Mouse (Mus musculus) MEL (cell line): ENCODE data around the gene Galntl6. TPM values are rescaled to one million over a fixed set of nuclear protein-coding genes. Genes with fewer than 3 reads are reported as not detected.

ENCODE experiments used
- DNase-seq: peaks from one replicate; pipeline ENCODE4 v3.0.0; 2011; ENCODE audit warnings: low read depth, low spot score
- H3K27ac ChIP-seq: 2 replicates; pipeline ENCODE4 v1.5.1; 2012; ENCODE audit warnings: low read depth, mild to moderate bottlenecking, control low read depth, low read length, moderate library complexity; ENCODE audit not compliant: control insufficient read depth
- H3K27me3 ChIP-seq, 2 experiments: fragments of 150-350 bp in 1 of 2; sonication (generic) in 1 of 2; 2 replicates each; pipeline ENCODE4 v1.6.1; 2012; ENCODE audit warnings: low read length in 2 of 2, mild to moderate bottlenecking in 2 of 2, improper control_type of control experiment in 1 of 2, moderate library complexity in 1 of 2; ENCODE audit not compliant: insufficient read depth in 2 of 2, control insufficient read depth in 1 of 2
- H3K36me3 ChIP-seq, 2 experiments: 2 replicates each; pipeline ENCODE4 v1.6.1; 2012 to 2014; ENCODE audit warnings: low read length in 2 of 2, improper control_type of control experiment in 1 of 2, inconsistent platforms in 1 of 2, mild to moderate bottlenecking in 1 of 2; ENCODE audit not compliant: insufficient read depth in 2 of 2, control insufficient read depth in 1 of 2
- H3K4me1 ChIP-seq, 2 experiments: fragments of 150-350 bp in 1 of 2; sonication (generic) in 1 of 2; 2 replicates each; pipeline ENCODE4 v1.6.1; 2012; ENCODE audit warnings: low read length in 2 of 2, improper control_type of control experiment in 1 of 2, mild to moderate bottlenecking in 1 of 2; ENCODE audit not compliant: insufficient read depth in 2 of 2, control insufficient read depth in 1 of 2
- H3K4me3 ChIP-seq, 2 experiments: fragments of 150-350 bp in 1 of 2; sonication (generic) in 1 of 2; 2 replicates each; pipeline ENCODE4 v1.5.1; 2012; ENCODE audit warnings: low read depth in 2 of 2, low read length in 2 of 2, mild to moderate bottlenecking in 2 of 2, moderate library complexity in 2 of 2, control low read depth in 1 of 2, improper control_type of control experiment in 1 of 2; ENCODE audit not compliant: control insufficient read depth in 1 of 2, insufficient read depth in 1 of 2
- H3K79me2 ChIP-seq: 2 replicates; pipeline ENCODE4 v1.6.1; 2012; ENCODE audit warnings: mild to moderate bottlenecking, low read length, moderate library complexity; ENCODE audit not compliant: control insufficient read depth, poor library complexity, insufficient read depth
- H3K9ac ChIP-seq: 2 replicates; pipeline ENCODE4 v1.6.1; 2012; ENCODE audit warnings: low read depth, mild to moderate bottlenecking, control low read depth, low read length, moderate library complexity; ENCODE audit not compliant: control insufficient read depth, poor library complexity, severe bottlenecking
- H3K9me3 ChIP-seq: fragments of 150-350 bp; sonication (generic); replicated peaks from 2 replicates; pipeline ENCODE4 v1.6.1; 2012; ENCODE audit warnings: mild to moderate bottlenecking, low read length, improper control_type of control experiment, moderate library complexity; ENCODE audit not compliant: insufficient read depth
- CHD1 ChIP-seq: IDR thresholded peaks from 2 replicates; pipeline ENCODE4 v1.6.1; 2012; ENCODE audit warnings: low read depth, mild to moderate bottlenecking, inconsistent platforms, low read length, improper control_type of control experiment
- ELF1 ChIP-seq: IDR thresholded peaks from 2 replicates; pipeline ENCODE4 v1.6.1; 2014; ENCODE audit warnings: low read depth, mild to moderate bottlenecking, inconsistent platforms, low read length, improper control_type of control experiment, moderate library complexity
- EP300 ChIP-seq, 2 experiments: IDR thresholded peaks; 2 replicates each; pipeline ENCODE4 v1.6.1; 2011; ENCODE audit warnings: improper control_type of control experiment in 2 of 2, low read length in 2 of 2, low read depth in 1 of 2, mild to moderate bottlenecking in 1 of 2
- GATA1 ChIP-seq: IDR thresholded peaks from 2 replicates; pipeline ENCODE4 v1.6.1; 2011; ENCODE audit warnings: low read depth, low read length, improper control_type of control experiment
- MAFK ChIP-seq: IDR thresholded peaks from 2 replicates; pipeline ENCODE4 v1.6.1; 2011; ENCODE audit warnings: low read depth, mild to moderate bottlenecking, low read length, improper control_type of control experiment, borderline replicate concordance
- MAX ChIP-seq: IDR thresholded peaks from 2 replicates; pipeline ENCODE4 v1.6.1; 2011; ENCODE audit warnings: low read length, improper control_type of control experiment
- MAZ ChIP-seq: IDR thresholded peaks from 2 replicates; pipeline ENCODE4 v1.6.1; 2012; ENCODE audit warnings: low read depth, mild to moderate bottlenecking, inconsistent platforms, low read length, improper control_type of control experiment
- MEF2A ChIP-seq: IDR thresholded peaks from 2 replicates; pipeline ENCODE4 v1.6.1; 2014; ENCODE audit warnings: low read depth, mild to moderate bottlenecking, inconsistent platforms, low read length, improper control_type of control experiment; ENCODE audit not compliant: poor library complexity, insufficient replicate concordance, severe bottlenecking; ENCODE audit errors: extremely low read depth
- MXI1 ChIP-seq: IDR thresholded peaks from 2 replicates; pipeline ENCODE4 v1.6.1; 2011; ENCODE audit warnings: mild to moderate bottlenecking, low read depth, low read length, improper control_type of control experiment
- MYB ChIP-seq: IDR thresholded peaks from 2 replicates; pipeline ENCODE4 v1.6.1; 2011; ENCODE audit warnings: mild to moderate bottlenecking, low read depth, low read length, improper control_type of control experiment
- MYC ChIP-seq: IDR thresholded peaks from 2 replicates; pipeline ENCODE4 v1.6.1; 2011; ENCODE audit warnings: low read depth, mild to moderate bottlenecking, low read length, improper control_type of control experiment, moderate library complexity
- NRF1 ChIP-seq: IDR thresholded peaks from 2 replicates; pipeline ENCODE4 v1.6.1; 2014; ENCODE audit warnings: low read depth, mild to moderate bottlenecking, inconsistent platforms, low read length, improper control_type of control experiment, moderate library complexity; ENCODE audit not compliant: poor library complexity, insufficient read depth, severe bottlenecking
- POLR2A ChIP-seq, 2 experiments: IDR thresholded peaks; 2 replicates each; pipeline ENCODE4 v1.6.1; 2011 to 2012; ENCODE audit warnings: low read length in 2 of 2, mild to moderate bottlenecking in 2 of 2, control low read depth in 1 of 2, improper control_type of control experiment in 1 of 2, low read depth in 1 of 2, moderate library complexity in 1 of 2; ENCODE audit not compliant: control insufficient read depth in 1 of 2, insufficient read depth in 1 of 2, poor library complexity in 1 of 2
- POLR2AphosphoS2 ChIP-seq: IDR thresholded peaks from 2 replicates; pipeline ENCODE4 v1.6.1; 2011; ENCODE audit warnings: low read length, improper control_type of control experiment
- POLR2AphosphoS5 ChIP-seq: IDR thresholded peaks from 2 replicates; pipeline ENCODE4 v1.6.1; 2012; ENCODE audit warnings: low read depth, borderline replicate concordance, mild to moderate bottlenecking, inconsistent platforms, low read length, moderate library complexity, mixed read lengths
- RCOR1 ChIP-seq: IDR thresholded peaks from 2 replicates; pipeline ENCODE4 v1.6.1; 2012; ENCODE audit warnings: low read depth, mild to moderate bottlenecking, inconsistent platforms, low read length, improper control_type of control experiment
- TAL1 ChIP-seq: IDR thresholded peaks from 2 replicates; pipeline ENCODE4 v1.6.1; 2012; ENCODE audit warnings: mild to moderate bottlenecking, inconsistent platforms, low read length, moderate library complexity, mixed read lengths
- TBP ChIP-seq: IDR thresholded peaks from 2 replicates; pipeline ENCODE4 v1.8.0; 2011; ENCODE audit warnings: low read depth, low read length, improper control_type of control experiment
- USF2 ChIP-seq, 2 experiments: IDR thresholded peaks; 2 replicates each; pipeline ENCODE4 v1.6.1; 2011 to 2012; ENCODE audit warnings: improper control_type of control experiment in 2 of 2, low read length in 2 of 2, borderline replicate concordance in 1 of 2, inconsistent platforms in 1 of 2, low read depth in 1 of 2, mild to moderate bottlenecking in 1 of 2; ENCODE audit not compliant: insufficient read depth in 1 of 2
- ZMIZ1 ChIP-seq: IDR thresholded peaks from 2 replicates; pipeline ENCODE4 v1.6.1; 2012; ENCODE audit warnings: low read depth, mild to moderate bottlenecking, inconsistent platforms, low read length, improper control_type of control experiment, moderate library complexity
- polyA plus RNA-seq, 2 experiments: library from polyadenylated mRNA; stranded (reverse) in 1 of 2; unstranded in 1 of 2; fragments of >175 nt in 1 of 2; fragments of >200 nt in 1 of 2; gene quantifications; 2 replicates each; pipeline versions ENCODE4 v1.2.1 to v1.2.4; 2012; ENCODE audit warnings: low replicate concordance in 2 of 2, low read depth in 1 of 2; ENCODE audit not compliant: insufficient read length in 2 of 2, insufficient read depth in 1 of 2, missing spikeins in 1 of 2
- total RNA-seq: library from RNA; depleted of rRNA; stranded (reverse); fragments of 300-350 nt; gene quantifications from 2 replicates; pipeline ENCODE4 v1.2.3, GENCODE M21; 2012

Galntl6 gene
- total and polyA plus RNA-seq, 3 experiments, result not detected

DNA sequence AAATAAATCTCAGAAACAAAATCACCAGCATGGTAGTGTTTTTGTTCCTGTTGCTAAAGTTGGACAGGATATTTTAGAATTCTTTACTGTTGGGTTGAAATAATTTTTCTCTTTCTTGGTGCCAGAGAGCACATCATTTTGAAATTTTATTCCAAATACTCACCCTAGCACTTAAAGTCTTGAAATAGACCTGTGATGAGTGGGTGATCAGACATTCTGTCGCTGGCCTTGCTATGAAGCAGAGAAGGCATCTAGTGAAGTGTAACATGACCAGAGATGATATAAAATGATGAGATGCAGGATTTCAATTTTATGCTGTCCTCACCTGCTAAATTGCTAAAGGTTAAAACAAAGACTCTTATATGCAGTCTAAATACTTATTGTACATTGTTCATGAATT, 581.3 kb downstream of the Galntl6 start:
- Histone ChIP-seq H3K36me3 (no peaks in the 10 kb centered on the region), H3K79me2 (no peaks in the 10 kb centered on the region), H3K9me3 (no peaks in the 10 kb centered on the region), H3K27me3 (no peaks in the 10 kb centered on the region), H3K27ac (no peak overlapping the region), H3K4me3 (no peak overlapping the region), H3K4me1 (no peaks in the 10 kb centered on the region), H3K9ac (no peak overlapping the region)
- no peak for TF ChIP-seq POLR2AphosphoS5
- DNase-seq, result no peak

DNA sequence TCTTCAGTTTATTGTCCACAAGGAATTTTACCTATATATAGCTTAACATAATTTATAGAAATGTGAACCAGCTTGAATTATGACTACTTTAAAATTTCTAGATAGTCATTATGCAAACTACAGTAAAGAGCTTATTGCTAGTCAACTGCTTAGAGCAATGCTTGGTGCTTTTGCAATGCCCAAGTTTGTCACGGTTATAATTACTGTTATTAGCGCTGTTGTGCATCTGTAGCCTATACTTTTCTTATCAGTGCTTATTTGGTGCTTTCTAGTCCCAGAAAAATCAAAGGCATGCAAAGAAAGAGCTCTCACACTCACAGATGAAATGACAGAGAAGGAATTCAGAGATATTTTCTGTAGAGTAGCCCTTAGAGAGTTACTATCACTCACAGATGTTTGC, 599.0 kb downstream of the Galntl6 start:
- Histone ChIP-seq H3K27me3 (no peaks in the 10 kb centered on the region), H3K4me3 (no peak overlapping the region), H3K27ac (no peak overlapping the region), H3K79me2 (no peaks in the 10 kb centered on the region), H3K9me3 (no peaks in the 10 kb centered on the region), H3K36me3 (no peaks in the 10 kb centered on the region), H3K9ac (no peak overlapping the region), H3K4me1 (no peaks in the 10 kb centered on the region)
- no peak for TF ChIP-seq MAZ
- TF ChIP-seq ZMIZ1, result no peak
- no peak for TF ChIP-seq POLR2AphosphoS2
- TF ChIP-seq MYB, result no peak
- no peak for TF ChIP-seq EP300 (IDR thresholded peaks at IDR 0.05; ENCODE audit: low read depth in 1 of 2, low read length in 2 of 2)
- TF ChIP-seq RCOR1, result no peak
- no peak for TF ChIP-seq ELF1
- TF ChIP-seq CHD1, result no peak
- no peak for TF ChIP-seq TBP
- no peak for TF ChIP-seq NRF1
- TF ChIP-seq MYC, result no peak
- TF ChIP-seq USF2 (IDR thresholded peaks at IDR 0.05; ENCODE audit: borderline replicate concordance in 1 of 2, insufficient read depth in 1 of 2, low read depth in 1 of 2, low read length in 2 of 2), result no peak
- TF ChIP-seq GATA1, result no peak
- TF ChIP-seq TAL1, result no peak
- no peak for TF ChIP-seq MXI1
- no peak for TF ChIP-seq MEF2A
- no peak for TF ChIP-seq MAX
- TF ChIP-seq POLR2A (IDR thresholded peaks at IDR 0.05; ENCODE audit: control insufficient read depth in 1 of 2, insufficient read depth in 1 of 2, low read depth in 1 of 2, low read length in 2 of 2, poor library complexity in 1 of 2), result no peak
- no peak for TF ChIP-seq MAFK
- DNase-seq, result no peak
